ENCODE assay signal across 30 mouse cellular contexts in genomic region chr14:50478406-50478805, GRCm38 (mm10). TPM values are rescaled to one million over a fixed set of nuclear protein-coding genes. Genes with fewer than 3 reads are reported as not detected.
"Had no signal": no experiment of that assay in that cellular context is flagged by ENCODE, and none has a peak within 500 bp of the region (broad histone marks: within the 10 kb centered on the region; RNA-seq: fewer than 3 reads in every experiment).

No protein-coding gene starts in this region.

- H3K36me3 ChIP-seq: heart, embryonic 10.5 days; heart, embryonic 12.5 days; hindbrain, embryonic 10.5 days; hindbrain, embryonic 12.5 days; intestine, embryonic 15.5 days; kidney, embryonic 15.5 days; limb, embryonic 10.5 days; limb, embryonic 12.5 days; liver, embryonic 13.5 days; liver, embryonic 15.5 days had no signal

- H3K4me3 ChIP-seq: gastrocnemius, adult 2 months; heart, embryonic 10.5 days; heart, embryonic 12.5 days; hindbrain, embryonic 10.5 days; hindbrain, embryonic 12.5 days; intestine, embryonic 15.5 days; kidney, embryonic 15.5 days; layer of hippocampus, adult 2 months; left cerebral cortex, adult 2 months; limb, embryonic 10.5 days; limb, embryonic 12.5 days; liver, embryonic 13.5 days; liver, embryonic 15.5 days had no signal

- H3K4me1 ChIP-seq: heart, embryonic 10.5 days; heart, embryonic 12.5 days; hindbrain, embryonic 10.5 days; hindbrain, embryonic 12.5 days; intestine, embryonic 15.5 days; kidney, embryonic 15.5 days; limb, embryonic 10.5 days; limb, embryonic 12.5 days; liver, embryonic 13.5 days; liver, embryonic 15.5 days had no signal

- H3K27ac ChIP-seq: gastrocnemius, adult 2 months; heart, embryonic 10.5 days; hindbrain, embryonic 10.5 days; hindbrain, embryonic 12.5 days; hindbrain, embryonic 14.5 days; intestine, embryonic 15.5 days; kidney, embryonic 15.5 days; kidney, postnatal 0 days; layer of hippocampus, adult 2 months; left cerebral cortex, adult 2 months; limb, embryonic 10.5 days; limb, embryonic 12.5 days; liver, embryonic 13.5 days; liver, embryonic 15.5 days had no signal

- DNase-seq: gastrocnemius, adult 2 months; gastrocnemius, postnatal 10 days; gastrocnemius, postnatal 25 days; heart, adult 18-20 months; heart, postnatal 10 days; heart, postnatal 4 days; liver; liver, embryonic 13.5 days; liver, postnatal 0 days had no signal

- H3K27me3 ChIP-seq: heart, embryonic 12.5 days; hindbrain, embryonic 12.5 days; intestine, embryonic 15.5 days; kidney, embryonic 15.5 days; limb, embryonic 12.5 days; liver, embryonic 13.5 days; liver, embryonic 15.5 days had no signal

RNA-seq across cellular contexts. Expression of gene Olfr741, which starts 5.9 kb away (rescaled TPM):
- polyA plus RNA-seq: frontal cortex, adult 2 months; heart, embryonic 10.5 days; heart, embryonic 12.5 days; heart, embryonic 14.5 days; heart, embryonic 16.5 days; hindbrain, embryonic 10.5 days; hindbrain, embryonic 12.5 days; hindbrain, embryonic 14.5 days; hindbrain, embryonic 16.5 days; inflammation-experienced regulatory T-cells, adult 6 months; intestine, embryonic 15.5 days; intestine, postnatal 0 days; kidney, embryonic 15.5 days; kidney, postnatal 0 days; limb, embryonic 10.5 days; limb, embryonic 12.5 days; limb, embryonic 14.5 days; liver, embryonic 11.5 days; liver, embryonic 13.5 days; liver, embryonic 15.5 days; liver, postnatal 0 days had no signal

RNA-seq across cellular contexts. Expression of gene Olfr742, which starts 25.0 kb away (rescaled TPM):
- polyA plus RNA-seq: frontal cortex, adult 2 months; heart, embryonic 10.5 days; heart, embryonic 12.5 days; heart, embryonic 14.5 days; heart, embryonic 16.5 days; hindbrain, embryonic 10.5 days; hindbrain, embryonic 12.5 days; hindbrain, embryonic 14.5 days; hindbrain, embryonic 16.5 days; inflammation-experienced regulatory T-cells, adult 6 months; intestine, embryonic 15.5 days; intestine, postnatal 0 days; kidney, embryonic 15.5 days; kidney, postnatal 0 days; limb, embryonic 10.5 days; limb, embryonic 12.5 days; limb, embryonic 14.5 days; liver, embryonic 11.5 days; liver, embryonic 13.5 days; liver, embryonic 15.5 days; liver, postnatal 0 days had no signal

RNA-seq across cellular contexts. Expression of gene Olfr740, which starts 33.1 kb away (rescaled TPM):
- polyA plus RNA-seq: frontal cortex, adult 2 months; heart, embryonic 10.5 days; heart, embryonic 12.5 days; heart, embryonic 14.5 days; heart, embryonic 16.5 days; hindbrain, embryonic 10.5 days; hindbrain, embryonic 12.5 days; hindbrain, embryonic 14.5 days; hindbrain, embryonic 16.5 days; inflammation-experienced regulatory T-cells, adult 6 months; intestine, embryonic 15.5 days; intestine, postnatal 0 days; kidney, embryonic 15.5 days; kidney, postnatal 0 days; limb, embryonic 10.5 days; limb, embryonic 12.5 days; limb, embryonic 14.5 days; liver, embryonic 11.5 days; liver, embryonic 13.5 days; liver, embryonic 15.5 days; liver, postnatal 0 days had no signal

RNA-seq across cellular contexts. Expression of gene Olfr743, which starts 43.2 kb away (rescaled TPM):
- polyA plus RNA-seq: frontal cortex, adult 2 months; heart, embryonic 10.5 days; heart, embryonic 12.5 days; heart, embryonic 14.5 days; heart, embryonic 16.5 days; hindbrain, embryonic 10.5 days; hindbrain, embryonic 12.5 days; hindbrain, embryonic 14.5 days; hindbrain, embryonic 16.5 days; inflammation-experienced regulatory T-cells, adult 6 months; intestine, embryonic 15.5 days; intestine, postnatal 0 days; kidney, embryonic 15.5 days; kidney, postnatal 0 days; limb, embryonic 10.5 days; limb, embryonic 12.5 days; limb, embryonic 14.5 days; liver, embryonic 11.5 days; liver, embryonic 13.5 days; liver, embryonic 15.5 days; liver, postnatal 0 days had no signal

RNA-seq across cellular contexts. Expression of gene Olfr739, which starts 60.0 kb away (rescaled TPM):
- polyA plus RNA-seq: frontal cortex, adult 2 months; heart, embryonic 10.5 days; heart, embryonic 12.5 days; heart, embryonic 14.5 days; heart, embryonic 16.5 days; hindbrain, embryonic 10.5 days; hindbrain, embryonic 12.5 days; hindbrain, embryonic 14.5 days; hindbrain, embryonic 16.5 days; inflammation-experienced regulatory T-cells, adult 6 months; intestine, embryonic 15.5 days; intestine, postnatal 0 days; kidney, embryonic 15.5 days; kidney, postnatal 0 days; limb, embryonic 10.5 days; limb, embryonic 12.5 days; limb, embryonic 14.5 days; liver, embryonic 11.5 days; liver, embryonic 13.5 days; liver, embryonic 15.5 days; liver, postnatal 0 days had no signal
